Mouse (Mus musculus): ENCODE data around the gene Rab6b.

GRCm38 (mm10) chr9:103067651-103068050, 43.9 kb upstream of the Rab6b start:
- TF ChIP-seq GATA1 (IDR thresholded peaks at IDR 0.05; ENCODE audit: borderline replicate concordance, low read length): no peak
- no peak for TF ChIP-seq FLI1 (IDR thresholded peaks at IDR 0.05; ENCODE audit: low read length)
